Mouse (Mus musculus): ENCODE measurements at regions not wholly inside any gene's neighbourhood (a gene's known extent, or its start where the extent isn't known, plus 50 kb on each side); places are given as distances from the start of the nearest gene placed in this dataset.

DNA sequence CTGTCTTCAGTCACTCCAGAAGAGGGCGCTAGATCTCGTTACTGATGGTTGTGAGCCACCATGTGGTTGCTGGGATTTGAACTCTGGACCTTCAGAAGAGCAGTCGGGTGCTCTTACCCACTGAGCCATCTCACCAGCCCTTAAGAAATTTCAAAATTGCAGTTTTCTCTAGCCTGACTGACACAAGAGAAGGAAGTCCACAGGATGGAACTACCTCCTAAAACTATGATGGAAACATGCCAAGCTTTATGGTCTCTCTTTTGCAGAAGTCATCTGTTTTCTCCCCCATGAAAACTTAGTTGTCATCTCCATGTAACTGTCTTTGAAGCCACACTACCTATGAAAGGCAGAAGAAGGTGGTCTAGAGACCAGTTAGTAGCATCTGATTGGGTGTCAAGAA, 698.2 kb upstream of the Pkdcc start:
- TF ChIP-seq GATA1 (IDR thresholded peaks at IDR 0.05; ENCODE audit: low read length) (no peak), TAL1 (IDR thresholded peaks at IDR 0.05; ENCODE audit: low read length) (no peak)

Measured in erythroblast, embryonic 14.5 days (primary cell).